Mouse (Mus musculus): ENCODE measurements around the gene Tfg. TPM values are rescaled to one million over a fixed set of nuclear protein-coding genes. Genes with fewer than 3 reads are reported as not detected.

Gene Tfg
- polyA plus RNA-seq, 1 experiment from 2014 or later: 180 TPM

DNA sequence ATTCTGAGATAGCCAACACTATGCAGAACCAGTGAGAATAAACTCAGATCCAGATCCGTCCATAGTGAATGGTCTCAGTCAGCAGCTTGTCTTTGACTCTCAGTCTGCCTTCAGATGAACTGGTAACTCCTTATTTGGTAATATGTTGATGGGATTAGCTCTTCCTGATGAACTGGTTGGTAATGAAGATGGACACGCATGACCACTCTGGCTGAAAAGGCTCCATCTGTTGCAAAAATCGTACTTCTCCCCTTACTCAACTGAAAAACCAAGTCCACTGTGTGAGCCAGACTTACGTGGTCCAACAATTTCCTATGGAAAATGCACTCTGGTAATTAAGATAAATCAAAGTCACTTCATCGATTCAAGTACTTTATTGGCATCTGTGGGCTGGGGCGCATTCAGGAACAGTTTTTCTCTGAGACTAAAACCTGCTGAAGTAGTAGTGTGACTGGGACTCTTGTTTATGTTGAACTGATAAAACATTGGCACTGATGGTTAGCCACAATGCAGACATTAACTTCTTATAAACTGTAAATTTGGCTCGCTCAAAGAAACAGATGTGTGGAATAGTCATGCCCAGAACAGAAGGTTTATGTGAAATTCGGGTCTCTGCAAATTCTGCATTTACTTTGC, 36.1 kb downstream of the Tfg start:
- H3K4me3 ChIP-seq: no peak overlapping the region

GRCm38 (mm10) chr16:56677146-56677545, 40.1 kb downstream of the Tfg start:
- 78% methylated on average over 4 of the region's 4 CpGs for WGBS
- no peaks in the 10 kb centered on the region for H3K9me3 ChIP-seq
- no peaks in the 10 kb centered on the region for H3K27me3 ChIP-seq (ENCODE audit: insufficient read depth, poor library complexity, severe bottlenecking)
- H3K36me3 ChIP-seq: no peaks in the 10 kb centered on the region
- no peak overlapping the region for H3K27ac ChIP-seq
- H3K4me3 ChIP-seq: no peak overlapping the region
- H3K4me1 ChIP-seq (replicated peaks): no peaks in the 10 kb centered on the region; the same call in 1 of the 2 replicates
- DNase-seq (ENCODE audit: low spot score): no peak

More for the DNA sequence above, 36.1 kb downstream of the Tfg start:
- DNase-seq (ENCODE audit: low spot score): no peak
- 82% methylated on average over 8 of the region's 8 CpGs for WGBS
- H3K36me3 ChIP-seq: peaks cover 26% of the 10 kb centered on the region
- H3K27ac ChIP-seq: no peak overlapping the region
- no peaks in the 10 kb centered on the region for H3K9me3 ChIP-seq
- H3K4me1 ChIP-seq (replicated peaks): no peaks in the 10 kb centered on the region
- no peaks in the 10 kb centered on the region for H3K27me3 ChIP-seq (ENCODE audit: insufficient read depth, poor library complexity, severe bottlenecking)

- Histone ChIP-seq H3K9me3 (no peaks in the 10 kb centered on the region), H3K27ac (no peak overlapping the region), H3K4me3 (no peak overlapping the region), H3K36me3 (no peaks in the 10 kb centered on the region), H3K27me3 (ENCODE audit: insufficient read depth, poor library complexity, severe bottlenecking) (no peaks in the 10 kb centered on the region), H3K4me1 (replicated peaks) (no peaks in the 10 kb centered on the region; the same call in 1 of the 2 replicates)
- DNase-seq (ENCODE audit: low spot score): no peak
- 88% methylated on average over 2 of the region's 2 CpGs for WGBS
These were observed 43.8 kb downstream of the Tfg start for GRCm38 (mm10) chr16:56673420-56673819.

GRCm38 (mm10) chr16:56670941-56671340, 46.3 kb downstream of the Tfg start:
- H3K27ac ChIP-seq: no peak overlapping the region
- 84% methylated on average over 8 of the region's 8 CpGs for WGBS

GRCm38 (mm10) chr16:56669520-56669919, 47.7 kb downstream of the Tfg start:
- 78% methylated on average over 5 of the region's 5 CpGs for WGBS

More at GRCm38 (mm10) chr16:56670941-56671340, 46.3 kb downstream of the Tfg start:
- Histone ChIP-seq H3K36me3 (no peaks in the 10 kb centered on the region), H3K9me3 (no peaks in the 10 kb centered on the region), H3K27me3 (ENCODE audit: insufficient read depth, poor library complexity, severe bottlenecking) (no peaks in the 10 kb centered on the region), H3K4me3 (no peak overlapping the region), H3K4me1 (replicated peaks) (no peaks in the 10 kb centered on the region; the same call in 1 of the 2 replicates)
- DNase-seq (ENCODE audit: low spot score): no peak

GRCm38 (mm10) chr16:56658866-56659265, 58.4 kb downstream of the Tfg start:
- no peaks in the 10 kb centered on the region for H3K4me1 ChIP-seq (replicated peaks)
- no peaks in the 10 kb centered on the region for H3K9me3 ChIP-seq
- H3K4me3 ChIP-seq: no peak overlapping the region
- H3K27ac ChIP-seq: no peak overlapping the region
- H3K27me3 ChIP-seq (ENCODE audit: insufficient read depth, poor library complexity, severe bottlenecking): no peaks in the 10 kb centered on the region
- no peaks in the 10 kb centered on the region for H3K36me3 ChIP-seq
- no peak for DNase-seq (ENCODE audit: low spot score)

More at GRCm38 (mm10) chr16:56669520-56669919, 47.7 kb downstream of the Tfg start:
- H3K27me3 ChIP-seq (ENCODE audit: insufficient read depth, poor library complexity, severe bottlenecking): no peaks in the 10 kb centered on the region
- DNase-seq (ENCODE audit: low spot score): no peak
- H3K27ac ChIP-seq: no peak overlapping the region
- no peak overlapping the region for H3K4me3 ChIP-seq
- no peaks in the 10 kb centered on the region for H3K9me3 ChIP-seq
- H3K36me3 ChIP-seq: no peaks in the 10 kb centered on the region
- no peaks in the 10 kb centered on the region; the same call in 1 of the 2 replicates for H3K4me1 ChIP-seq (replicated peaks)

- no peak for DNase-seq (ENCODE audit: low spot score)
- Histone ChIP-seq H3K27ac (no peak overlapping the region), H3K9me3 (no peaks in the 10 kb centered on the region), H3K36me3 (no peaks in the 10 kb centered on the region), H3K4me3 (no peak overlapping the region), H3K27me3 (ENCODE audit: insufficient read depth, poor library complexity, severe bottlenecking) (no peaks in the 10 kb centered on the region), H3K4me1 (replicated peaks) (no peaks in the 10 kb centered on the region)
- WGBS: 89% methylated on average over 12 of the region's 12 CpGs
These were observed 61.9 kb downstream of the Tfg start for GRCm38 (mm10) chr16:56655193-56655910.

DNA sequence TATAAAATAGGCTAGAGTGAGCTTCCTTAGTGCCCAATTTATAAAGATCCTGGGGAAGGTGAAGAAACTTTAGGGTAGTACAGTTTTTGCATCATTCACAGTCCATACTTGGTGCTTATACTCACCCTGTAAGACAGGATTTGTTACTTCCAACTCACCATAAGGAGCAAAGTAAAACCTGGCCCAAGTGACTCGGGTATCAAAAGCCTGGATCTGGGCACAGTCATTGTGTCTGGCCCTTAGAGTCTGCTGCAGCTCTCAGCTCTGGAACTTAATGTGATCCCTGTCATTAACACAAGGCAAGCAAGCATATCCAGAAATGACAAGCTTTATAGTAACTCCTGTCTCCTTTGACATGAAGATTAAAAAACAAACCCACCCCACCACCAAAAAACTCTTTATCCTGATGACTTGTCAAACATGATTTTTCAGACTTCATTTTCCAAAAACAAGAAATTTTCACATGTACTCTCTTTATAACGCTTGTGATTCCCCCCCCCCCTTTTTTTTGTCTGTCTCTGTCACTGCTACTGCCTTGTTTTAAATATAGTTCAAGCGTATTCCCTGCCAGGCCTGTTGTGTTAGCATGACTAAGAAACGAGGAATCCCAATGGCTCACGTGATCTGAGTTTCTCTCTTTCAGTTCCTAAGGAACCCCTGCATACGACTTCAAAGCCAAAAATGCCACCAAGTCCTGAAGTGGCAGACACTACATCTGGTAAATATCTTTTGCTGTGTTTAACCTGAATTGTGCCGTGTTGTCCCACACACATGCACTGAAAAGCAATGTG, 70.7 kb downstream of the Tfg start:
- Histone ChIP-seq H3K4me1 (replicated peaks) (no peaks in the 10 kb centered on the region), H3K27me3 (ENCODE audit: insufficient read depth, poor library complexity, severe bottlenecking) (no peaks in the 10 kb centered on the region), H3K36me3 (no peaks in the 10 kb centered on the region), H3K9me3 (no peaks in the 10 kb centered on the region), H3K4me3 (no peak overlapping the region), H3K27ac (no peak overlapping the region)
- WGBS: 72% methylated on average over 7 of the region's 7 CpGs
- no peak for DNase-seq (ENCODE audit: low spot score)

- Histone ChIP-seq H3K27ac (no peak overlapping the region), H3K27me3 (ENCODE audit: insufficient read depth, poor library complexity, severe bottlenecking) (no peaks in the 10 kb centered on the region), H3K36me3 (no peaks in the 10 kb centered on the region), H3K9me3 (no peaks in the 10 kb centered on the region), H3K4me1 (replicated peaks) (no peaks in the 10 kb centered on the region), H3K4me3 (no peak overlapping the region)
- no peak for DNase-seq (ENCODE audit: low spot score)
- 58% methylated on average over 2 of the region's 2 CpGs for WGBS
These were observed 72.0 kb downstream of the Tfg start for GRCm38 (mm10) chr16:56645251-56645650.

Other genes with a start within 250 kb of the Tfg start
- 0.15 and 0.37 TPM in 2 replicates for gene Abi3bp, start 239.6 kb downstream of the Tfg start, polyA plus RNA-seq (2016; fragmentation: Nextera tagmentation; extraction: Ambion mirVana)
- gene Adgrg7, start 78.4 kb upstream of the Tfg start, polyA plus RNA-seq (2016; fragmentation: Nextera tagmentation; extraction: Ambion mirVana): not detected in 2 replicates
- 5.4 and 7.9 TPM in 2 replicates for gene Tmem45a, start 168.7 kb upstream of the Tfg start, polyA plus RNA-seq (2016; fragmentation: Nextera tagmentation; extraction: Ambion mirVana)
- not detected in 2 replicates for gene Lnp1, start 210.6 kb upstream of the Tfg start, polyA plus RNA-seq (2016; fragmentation: Nextera tagmentation; extraction: Ambion mirVana)

All from hindbrain, embryonic 10.5 days (tissue).